Mouse (Mus musculus) liver, postnatal 0 days (tissue): ENCODE data around the gene Slc2a12. TPM values are rescaled to one million over a fixed set of nuclear protein-coding genes. Genes with fewer than 3 reads are reported as not detected.

Experiments used
- ATAC-seq: fragments of 200-750 bp; cut with Nextera tagmentation; 2 replicates; pipeline ENCODE4 v1.8.0; 2017; ENCODE audit warnings: mild to moderate bottlenecking, moderate library complexity
- DNase-seq: peaks from one replicate; pipeline ENCODE4 v3.0.0-alpha.2; 2016
- H3K27ac ChIP-seq: fragments of 300-500 bp; sonication (generic); 2 replicates; pipeline ENCODE4 v1.5.1; 2014; ENCODE audit warnings: antibody characterized with exemption, moderate library complexity, mild to moderate bottlenecking, low read depth
- H3K27me3 ChIP-seq: fragments of 300-500 bp; sonication (generic); 2 replicates; pipeline ENCODE4 v1.6.1; 2014; ENCODE audit warnings: low read length, control low read depth, mixed read lengths; ENCODE audit not compliant: insufficient read depth
- H3K36me3 ChIP-seq: fragments of 300-500 bp; sonication (generic); replicated peaks from 2 replicates; pipeline ENCODE4 v1.6.1; 2014; ENCODE audit warnings: mild to moderate bottlenecking, control low read depth, low read length, moderate library complexity, mixed read lengths; ENCODE audit not compliant: insufficient read depth
- H3K4me1 ChIP-seq: fragments of 300-500 bp; sonication (generic); 2 replicates; pipeline ENCODE4 v1.6.1; 2014; ENCODE audit warnings: antibody characterized with exemption, mild to moderate bottlenecking, control low read depth; ENCODE audit not compliant: insufficient read depth
- H3K4me2 ChIP-seq: fragments of 300-500 bp; sonication (generic); 2 replicates; pipeline ENCODE4 v1.6.1; 2014; ENCODE audit warnings: low read depth, mild to moderate bottlenecking, low read length, moderate library complexity, mixed read lengths
- H3K4me3 ChIP-seq: fragments of 300-500 bp; sonication (generic); 2 replicates; pipeline ENCODE4 v1.5.1; 2014; ENCODE audit warnings: low read depth, low read length
- H3K9ac ChIP-seq: fragments of 300-500 bp; sonication (generic); replicated peaks from 2 replicates; pipeline ENCODE4 v1.6.1; 2014; ENCODE audit warnings: mild to moderate bottlenecking, moderate library complexity
- H3K9me3 ChIP-seq: fragments of 300-500 bp; sonication (generic); 2 replicates; pipeline ENCODE4 v1.6.1; 2016; ENCODE audit warnings: mild to moderate bottlenecking, control low read depth, low read length, mixed read lengths
- CTCF ChIP-seq: sonication (generic); IDR thresholded peaks from 2 replicates; pipeline ENCODE4 v1.5.1; 2016; ENCODE audit warnings: antibody characterized with exemption, low read depth
- EP300 ChIP-seq: IDR thresholded peaks from 2 replicates; pipeline ENCODE4 v1.6.1; 2016; ENCODE audit warnings: antibody characterized with exemption, low read depth, mild to moderate bottlenecking
- WGBS: fragments of 180-500 bp; shearing (Covaris S2); extraction: QIAGEN DNeasy Blood & Tissue Kit; methylation state at CpG from one replicate; pipeline ENCODE4 v1.1.7; 2014; ENCODE audit not compliant: insufficient replicate concordance; 5-methylcytosine and 5-hydroxymethylcytosine counted together
- polyA plus RNA-seq: library from polyadenylated mRNA; unstranded; fragments of >200 nt; fragmentation: Nextera tagmentation; extraction: Ambion mirVana; gene quantifications from 2 replicates; pipeline ENCODE4 v1.2.1, GENCODE M21; 2015

Gene Slc2a12
- polyA plus RNA-seq, 1 experiment from 2014 or later, result not detected

- H3K27ac ChIP-seq, result no peak overlapping the region
- no peak overlapping the region for H3K4me2 ChIP-seq
- 63% methylated on average over 23 of the region's 23 CpGs for WGBS
- H3K9me3 ChIP-seq, result no peaks in the 10 kb centered on the region
- no peak overlapping the region for H3K4me3 ChIP-seq
- no peak for TF ChIP-seq EP300
- TF ChIP-seq CTCF, result no peak
- H3K9ac ChIP-seq, result no peak overlapping the region
- DNase-seq (no peak), ATAC-seq (no peak)
- no peaks in the 10 kb centered on the region for H3K36me3 ChIP-seq
- H3K4me1 ChIP-seq, result no peaks in the 10 kb centered on the region
- no peaks in the 10 kb centered on the region for H3K27me3 ChIP-seq
Observed at GRCm38 (mm10) chr10:22658534-22659385, 13.9 kb downstream of the Slc2a12 start.

GRCm38 (mm10) chr10:22659386-22659725, 14.5 kb downstream of the Slc2a12 start:
- TF ChIP-seq CTCF, result no peak
- no peak for TF ChIP-seq EP300
- Histone ChIP-seq H3K4me1 (no peaks in the 10 kb centered on the region), H3K4me3 (no peak overlapping the region), H3K36me3 (no peaks in the 10 kb centered on the region), H3K9me3 (no peaks in the 10 kb centered on the region), H3K27ac (no peak overlapping the region), H3K4me2 (no peak overlapping the region), H3K27me3 (no peaks in the 10 kb centered on the region), H3K9ac (no peak overlapping the region)
- ATAC-seq, result no peak
- 86% methylated on average over 10 of the region's 10 CpGs for WGBS
- DNase-seq, result no peak

- H3K36me3 ChIP-seq, result no peaks in the 10 kb centered on the region
- no peaks in the 10 kb centered on the region for H3K9me3 ChIP-seq
- no peak overlapping the region for H3K4me2 ChIP-seq
- TF ChIP-seq CTCF, result no peak
- no peak for TF ChIP-seq EP300
- no peaks in the 10 kb centered on the region for H3K4me1 ChIP-seq
- no peak for ATAC-seq
- no peak for DNase-seq
- WGBS, result 78% methylated on average over 5 of the region's 5 CpGs
- H3K9ac ChIP-seq, result no peak overlapping the region
- no peaks in the 10 kb centered on the region for H3K27me3 ChIP-seq
- no peak overlapping the region for H3K27ac ChIP-seq
- H3K4me3 ChIP-seq, result no peak overlapping the region
Observed at GRCm38 (mm10) chr10:22660286-22661000, 15.6 kb downstream of the Slc2a12 start.

- Histone ChIP-seq H3K4me3 (no peak overlapping the region), H3K27ac (no peak overlapping the region), H3K4me2 (no peak overlapping the region), H3K27me3 (no peaks in the 10 kb centered on the region), H3K9me3 (no peaks in the 10 kb centered on the region), H3K9ac (no peak overlapping the region), H3K36me3 (no peaks in the 10 kb centered on the region), H3K4me1 (no peaks in the 10 kb centered on the region)
- 77% methylated on average over 13 of the region's 13 CpGs for WGBS
- TF ChIP-seq CTCF (no peak), EP300 (no peak)
- DNase-seq (no peak), ATAC-seq (no peak)
Observed at GRCm38 (mm10) chr10:22668509-22668908, 23.7 kb downstream of the Slc2a12 start.

- Histone ChIP-seq H3K9me3 (no peaks in the 10 kb centered on the region), H3K36me3 (no peaks in the 10 kb centered on the region), H3K27ac (no peak overlapping the region), H3K4me3 (no peak overlapping the region), H3K9ac (no peak overlapping the region), H3K4me2 (no peak overlapping the region), H3K27me3 (no peaks in the 10 kb centered on the region), H3K4me1 (no peaks in the 10 kb centered on the region)
- no peak for DNase-seq
- WGBS, result 81% methylated on average over 8 of the region's 8 CpGs
- ATAC-seq, result no peak
- TF ChIP-seq EP300, result no peak
Observed at GRCm38 (mm10) chr10:22674176-22674575, 29.4 kb downstream of the Slc2a12 start.

GRCm38 (mm10) chr10:22675848-22676630, 31.2 kb downstream of the Slc2a12 start:
- H3K4me3 ChIP-seq, result no peak overlapping the region
- no peaks in the 10 kb centered on the region for H3K36me3 ChIP-seq
- H3K4me2 ChIP-seq, result no peak overlapping the region
- no peak for TF ChIP-seq CTCF
- no peak for TF ChIP-seq EP300
- no peak overlapping the region for H3K27ac ChIP-seq
- no peaks in the 10 kb centered on the region for H3K9me3 ChIP-seq
- H3K9ac ChIP-seq, result no peak overlapping the region
- WGBS, result 78% methylated on average over 13 of the region's 13 CpGs
- DNase-seq (no peak), ATAC-seq (no peak)
- no peaks in the 10 kb centered on the region for H3K27me3 ChIP-seq
- no peaks in the 10 kb centered on the region for H3K4me1 ChIP-seq
